Mouse (Mus musculus) olfactory bulb, adult 2 months (tissue): ENCODE measurements around the gene Sdk2. TPM values are rescaled to one million over a fixed set of nuclear protein-coding genes. Genes with fewer than 3 reads are reported as not detected.

Experiments
- H3K27ac ChIP-seq: fragments of 200-500 bp; 2 replicates; pipeline ENCODE4 v1.5.1; 2012; ENCODE audit warnings: low read depth, low read length; ENCODE audit not compliant: insufficient read depth
- H3K4me1 ChIP-seq: fragments of 200-500 bp; 2 replicates; pipeline ENCODE4 v1.6.1; 2012; ENCODE audit warnings: low read length; ENCODE audit not compliant: control insufficient read depth, insufficient read depth
- H3K4me3 ChIP-seq: fragments of 200-500 bp; 2 replicates; pipeline ENCODE4 v1.5.1; 2012; ENCODE audit warnings: mild to moderate bottlenecking, low read depth, low read length, moderate library complexity; ENCODE audit not compliant: insufficient read depth
- CTCF ChIP-seq: fragments of 200-500 bp; IDR thresholded peaks from 2 replicates; pipeline ENCODE4 v1.5.1; 2012; ENCODE audit warnings: low read depth, mild to moderate bottlenecking, low read length, moderate library complexity; ENCODE audit not compliant: insufficient read depth
- POLR2A ChIP-seq: fragments of 200-500 bp; IDR thresholded peaks from 2 replicates; pipeline ENCODE4 v1.6.1; 2012; ENCODE audit warnings: mild to moderate bottlenecking, low read depth, low read length, moderate library complexity; ENCODE audit not compliant: insufficient read depth
- WGBS: fragments of 180-500 bp; shearing (Covaris S2); methylation state at CpG from one replicate; pipeline ENCODE4 v1.1.7; 2018; 5-methylcytosine and 5-hydroxymethylcytosine counted together
- polyA plus RNA-seq: library from polyadenylated mRNA; stranded (reverse); fragments of >200 nt; gene quantifications from 2 replicates; pipeline ENCODE4 v1.2.4, GENCODE M21; 2012; ENCODE audit warnings: low replicate concordance; ENCODE audit not compliant: missing spikeins, insufficient read depth, insufficient read length

Sdk2 gene
- polyA plus RNA-seq, 1 experiment = not detected

DNA sequence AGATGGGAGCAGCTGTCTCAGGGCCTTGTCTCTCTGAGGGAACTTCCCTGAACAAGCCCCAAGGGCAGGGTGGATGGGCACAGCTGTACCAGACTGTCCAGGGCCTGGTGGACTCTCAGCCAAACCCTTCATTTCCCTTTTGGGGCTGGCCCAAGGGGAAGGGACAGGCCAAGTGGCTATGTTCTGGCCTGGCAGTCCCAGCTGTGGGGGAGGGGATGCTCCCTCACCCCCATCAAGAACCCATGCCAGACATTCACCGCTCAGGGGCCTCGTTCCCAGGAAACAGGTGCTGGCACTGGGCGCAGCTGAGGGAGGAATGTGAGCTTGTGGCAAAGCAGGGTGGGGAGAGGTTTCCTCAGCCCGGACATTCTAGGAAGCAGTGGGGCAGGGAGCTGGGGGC is 15.5 kb downstream of the Sdk2 start:
- 66% methylated on average over 4 of the region's 4 CpGs for WGBS
- Histone ChIP-seq H3K4me3 (no peak overlapping the region), H3K4me1 (peaks cover 16% of the 10 kb centered on the region), H3K27ac (no peak overlapping the region)
- TF ChIP-seq CTCF (no peak), POLR2A (no peak)

DNA sequence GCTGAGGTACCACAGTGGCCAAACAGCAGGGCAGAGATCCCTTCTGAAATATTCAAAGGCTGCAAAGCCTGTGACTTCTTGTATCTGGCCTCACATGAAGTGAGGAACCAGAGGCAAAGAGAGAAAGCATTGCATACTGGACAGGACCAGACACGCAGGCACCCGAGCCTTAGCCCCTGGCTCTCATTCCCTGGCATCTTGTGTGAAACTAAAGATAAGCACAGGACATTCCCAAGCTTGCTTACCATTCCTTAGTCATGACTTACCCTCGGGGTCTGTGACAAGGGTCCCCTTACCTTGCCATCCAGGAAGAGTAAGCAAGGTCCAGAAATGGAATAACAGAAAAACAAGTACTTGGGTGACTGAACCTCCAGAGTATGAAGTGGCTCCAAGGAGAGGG is 16.3 kb downstream of the Sdk2 start:
- no peak for TF ChIP-seq CTCF
- TF ChIP-seq POLR2A = no peak
- WGBS = 88% methylated on average over 3 of the region's 3 CpGs
- no peak overlapping the region for H3K27ac ChIP-seq
- no peak overlapping the region for H3K4me3 ChIP-seq
- H3K4me1 ChIP-seq = peaks cover 16% of the 10 kb centered on the region

DNA sequence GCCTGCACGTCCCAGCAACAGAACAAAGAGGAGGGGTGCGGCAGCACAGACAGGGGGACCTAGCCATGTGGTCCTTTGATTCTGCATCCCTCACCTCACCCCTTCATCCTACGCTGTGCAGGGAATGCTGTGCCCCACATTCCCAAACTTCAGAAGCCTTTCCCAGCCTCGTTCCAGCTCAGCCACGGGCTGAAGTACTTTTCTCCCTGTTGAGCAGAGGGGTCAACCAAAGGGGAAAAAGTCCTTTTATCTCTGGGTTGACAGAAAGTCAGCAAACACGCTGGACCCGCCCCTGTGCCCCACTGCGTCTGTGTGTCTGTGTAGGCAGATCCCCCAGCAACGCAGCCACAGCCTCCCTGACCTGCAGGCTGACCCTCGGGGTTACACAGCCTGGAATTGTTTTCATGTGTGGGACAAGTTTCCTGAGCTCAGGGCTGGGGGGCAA is 18.9 kb downstream of the Sdk2 start:
- 62% methylated on average over 10 of the region's 10 CpGs for WGBS
- Histone ChIP-seq H3K27ac (no peak overlapping the region), H3K4me3 (no peak overlapping the region), H3K4me1 (peaks cover 14% of the 10 kb centered on the region)
- TF ChIP-seq CTCF (no peak), POLR2A (no peak)

DNA sequence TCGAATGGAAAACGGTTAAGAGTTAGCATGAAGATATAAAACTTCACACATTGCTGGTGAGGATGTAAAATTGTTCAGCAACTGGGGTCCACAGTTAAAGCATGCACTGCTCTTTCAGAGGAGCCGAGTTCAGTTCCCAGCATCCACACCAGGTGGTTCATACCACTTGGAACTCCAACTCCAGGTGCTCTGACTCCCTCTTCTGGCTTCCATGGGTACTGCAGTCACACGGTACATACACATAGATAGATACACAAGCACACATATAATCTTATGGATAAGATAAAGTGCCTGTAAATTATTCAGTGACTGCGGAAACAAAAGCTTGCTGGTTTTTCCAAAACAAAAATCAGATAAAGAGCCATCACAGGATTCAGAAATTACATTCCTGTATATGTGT is 19.9 kb downstream of the Sdk2 start:
- TF ChIP-seq CTCF (no peak), POLR2A (no peak)
- 97% methylated on average over 5 of the region's 5 CpGs for WGBS

DNA sequence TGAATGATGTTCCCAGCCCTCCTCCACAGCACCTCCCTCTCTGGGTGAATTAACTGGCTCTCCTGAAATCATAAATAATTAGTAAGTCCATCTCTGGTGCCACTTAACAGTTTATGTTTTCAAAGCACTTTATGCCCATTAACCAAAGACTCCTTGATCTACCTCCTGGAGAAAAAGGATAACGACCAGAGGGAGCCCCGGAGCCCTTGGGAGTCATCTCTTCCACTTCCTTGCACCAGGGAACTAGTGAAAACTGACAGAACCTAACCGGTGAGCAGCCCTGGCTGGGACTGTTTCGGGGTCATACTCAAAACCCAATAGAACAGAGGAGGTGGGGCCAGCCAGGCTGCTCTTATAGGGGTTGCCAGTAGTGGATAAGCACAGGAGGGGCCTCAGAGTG is 22.5 kb downstream of the Sdk2 start:
- WGBS = 82% methylated on average over 4 of the region's 4 CpGs
- Histone ChIP-seq H3K27ac (no peak overlapping the region), H3K4me3 (no peak overlapping the region), H3K4me1 (peaks cover 22% of the 10 kb centered on the region)
- TF ChIP-seq CTCF (no peak), POLR2A (no peak)

More for the DNA sequence above, 19.9 kb downstream of the Sdk2 start:
- peaks cover 17% of the 10 kb centered on the region for H3K4me1 ChIP-seq
- H3K4me3 ChIP-seq = no peak overlapping the region
- H3K27ac ChIP-seq = no peak overlapping the region

DNA sequence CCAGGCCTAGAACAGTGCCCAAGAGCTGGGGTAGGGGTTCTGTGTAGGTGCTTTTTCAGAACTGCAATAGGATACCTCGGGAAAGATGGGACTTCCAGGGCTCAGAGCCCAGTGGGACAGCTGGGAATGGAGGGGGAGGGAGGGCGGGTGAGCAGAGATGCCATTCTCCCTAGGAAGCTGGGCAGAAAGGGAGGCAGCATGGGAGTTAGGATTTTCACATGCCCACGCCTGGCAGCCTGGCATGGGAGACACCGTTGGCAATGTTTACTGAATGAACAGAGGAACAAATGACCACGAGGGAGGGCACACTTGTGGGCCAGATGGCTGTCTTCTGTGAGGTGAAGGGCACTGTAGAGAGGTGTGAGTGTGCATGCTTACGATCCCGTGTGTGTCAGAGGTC is 23.3 kb downstream of the Sdk2 start:
- Histone ChIP-seq H3K27ac (no peak overlapping the region), H3K4me1 (peaks cover 25% of the 10 kb centered on the region), H3K4me3 (no peak overlapping the region)
- WGBS = 63% methylated on average over 7 of the region's 7 CpGs
- TF ChIP-seq POLR2A = no peak
- TF ChIP-seq CTCF = no peak

DNA sequence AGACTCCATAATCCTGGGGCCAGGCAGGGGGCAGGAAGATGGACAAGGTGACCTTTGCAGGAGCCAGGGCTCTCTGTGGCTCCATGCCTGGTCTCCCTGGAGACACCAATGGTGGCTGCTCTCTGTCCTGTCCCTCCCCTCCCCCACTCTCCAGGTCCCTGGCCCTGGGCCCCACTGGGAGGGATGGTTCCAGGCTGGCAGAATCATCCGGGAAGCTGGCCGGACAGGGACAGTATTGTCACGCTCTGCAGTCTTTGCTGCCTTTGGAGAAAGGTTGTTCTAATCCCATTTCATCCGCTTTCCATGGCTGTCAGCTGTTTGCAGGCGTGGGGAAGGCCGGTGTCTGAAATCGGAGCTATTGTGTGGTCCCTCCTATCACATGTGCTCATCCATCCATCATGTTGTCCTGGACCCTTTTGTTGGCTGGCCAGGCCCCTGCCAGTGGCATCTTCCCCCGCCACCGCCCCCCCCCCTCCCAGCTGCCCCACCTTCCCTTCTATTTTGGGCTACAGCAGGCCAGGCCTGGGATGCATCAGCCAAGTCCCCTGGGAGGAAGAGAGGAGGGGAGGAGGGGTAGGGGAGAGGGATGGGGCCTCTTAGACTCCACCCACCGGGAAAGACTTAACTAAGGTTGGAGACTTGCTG is 26.3 kb downstream of the Sdk2 start:
- TF ChIP-seq CTCF (peak; percentile 18; the same call in 1 of the 2 replicates), POLR2A (no peak)
- 59% methylated on average over 10 of the region's 10 CpGs for WGBS
- Histone ChIP-seq H3K4me1 (peaks cover 36% of the 10 kb centered on the region), H3K27ac (no peak overlapping the region), H3K4me3 (no peak overlapping the region)

DNA sequence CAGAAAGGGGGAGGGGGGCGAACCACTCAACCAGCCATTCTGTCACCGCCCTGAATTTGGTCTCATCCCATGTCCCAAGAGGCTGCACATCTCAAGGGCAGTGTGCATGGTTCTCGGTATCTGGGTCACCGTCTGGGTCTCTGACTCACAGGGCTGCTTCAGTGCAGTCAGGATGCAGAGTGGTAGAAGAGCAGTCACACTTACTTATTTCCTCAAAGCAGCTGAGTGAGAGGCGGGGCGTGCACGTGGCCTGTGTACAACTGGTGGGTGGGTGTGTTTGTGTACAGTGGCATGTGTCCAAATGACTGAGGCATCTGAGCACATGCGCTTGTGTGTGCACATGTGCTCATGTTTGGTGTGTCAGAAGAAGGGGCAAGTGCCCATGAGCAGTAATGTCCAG is 28.8 kb downstream of the Sdk2 start:
- no peak for TF ChIP-seq CTCF
- WGBS = 37% methylated on average over 8 of the region's 8 CpGs
- H3K4me1 ChIP-seq = peaks cover 30% of the 10 kb centered on the region
- H3K27ac ChIP-seq = no peak overlapping the region
- H3K4me3 ChIP-seq = no peak overlapping the region

DNA sequence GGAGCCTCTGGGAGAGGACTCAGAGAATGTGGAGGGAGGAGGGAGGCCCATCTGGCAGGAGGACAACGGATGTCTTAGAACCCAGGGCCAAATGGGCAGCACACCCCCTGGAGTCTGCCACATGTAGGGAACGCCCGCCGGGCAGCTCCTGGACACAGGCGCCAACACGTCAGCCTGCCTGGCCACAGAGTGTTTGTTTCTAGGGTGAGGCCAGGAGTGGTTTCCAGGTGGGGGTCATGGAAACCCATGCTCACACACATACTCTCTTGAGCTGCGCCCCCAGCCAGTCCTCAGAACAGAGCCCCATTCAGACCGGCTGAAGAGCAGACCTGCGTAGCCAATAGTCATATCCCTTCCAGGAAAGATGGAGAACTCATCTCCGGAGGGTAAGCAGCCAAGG is 35.4 kb downstream of the Sdk2 start:
- Histone ChIP-seq H3K4me3 (no peak overlapping the region), H3K27ac (no peak overlapping the region), H3K4me1 (peaks cover 14% of the 10 kb centered on the region)
- WGBS = 79% methylated on average over 10 of the region's 10 CpGs
- TF ChIP-seq CTCF = no peak
- TF ChIP-seq POLR2A = no peak

DNA sequence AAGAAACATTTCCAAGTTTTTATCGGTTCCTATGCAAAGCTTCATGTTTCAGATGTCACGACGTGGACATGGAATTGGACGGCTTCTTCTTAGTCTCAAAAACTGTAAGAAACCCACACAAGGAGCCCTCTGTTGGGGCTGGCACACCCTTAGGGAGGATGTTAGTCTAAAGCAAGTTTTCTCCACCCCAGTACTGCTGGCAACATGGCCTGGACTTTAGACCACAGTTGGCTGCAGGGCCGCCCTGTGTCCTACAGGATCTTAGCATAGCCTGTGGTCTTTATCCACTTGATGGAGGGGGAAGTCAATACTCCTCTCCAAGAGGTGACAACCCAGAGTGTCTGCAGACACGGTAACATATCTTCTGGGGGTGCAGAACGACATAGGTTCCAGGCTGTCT is 36.6 kb downstream of the Sdk2 start:
- TF ChIP-seq POLR2A (no peak), CTCF (no peak)
- Histone ChIP-seq H3K4me3 (no peak overlapping the region), H3K27ac (no peak overlapping the region), H3K4me1 (peaks cover 15% of the 10 kb centered on the region)
- WGBS = 89% methylated on average over 7 of the region's 7 CpGs
